Mouse (Mus musculus) fibroblast of lung, adult 2 months (primary cell): Measurements from ENCODE around the gene Ppp1r9b.
"Not testable (repeated sequence)": the region's sequence is repeated elsewhere in the genome, so short reads cannot be mapped to it uniquely, and the experiment has no call there.

Experiments
- DNase-seq: peaks from one replicate; pipeline ENCODE4 v3.0.0-alpha.2; 2011; ENCODE audit warnings: low read depth

The Ppp1r9b gene

DNA sequence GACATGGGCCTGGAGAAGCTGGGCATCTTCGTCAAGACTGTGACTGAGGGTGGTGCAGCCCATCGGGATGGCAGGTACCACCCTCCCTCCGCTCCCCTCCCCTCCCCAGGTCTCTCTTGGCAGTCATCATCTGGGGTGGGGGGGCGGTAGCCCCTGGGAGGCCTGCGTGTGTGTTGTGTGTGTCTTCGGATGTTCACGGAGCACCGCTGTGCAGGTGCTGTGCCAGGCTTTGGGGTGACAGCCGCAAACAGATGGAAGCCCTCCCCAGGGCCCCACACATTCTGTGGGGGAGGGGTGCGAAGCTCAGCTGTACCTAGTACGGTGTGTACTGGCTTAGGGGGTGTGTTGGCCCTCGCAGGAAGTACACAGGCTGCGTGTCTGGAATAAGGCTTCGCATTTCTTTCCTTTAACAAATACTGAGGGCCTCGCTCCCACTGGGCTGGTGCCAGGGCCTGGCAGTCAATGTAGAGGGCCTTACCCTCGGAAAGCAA, 7.3 kb downstream of the Ppp1r9b start:
- DNase-seq = no peak

DNA sequence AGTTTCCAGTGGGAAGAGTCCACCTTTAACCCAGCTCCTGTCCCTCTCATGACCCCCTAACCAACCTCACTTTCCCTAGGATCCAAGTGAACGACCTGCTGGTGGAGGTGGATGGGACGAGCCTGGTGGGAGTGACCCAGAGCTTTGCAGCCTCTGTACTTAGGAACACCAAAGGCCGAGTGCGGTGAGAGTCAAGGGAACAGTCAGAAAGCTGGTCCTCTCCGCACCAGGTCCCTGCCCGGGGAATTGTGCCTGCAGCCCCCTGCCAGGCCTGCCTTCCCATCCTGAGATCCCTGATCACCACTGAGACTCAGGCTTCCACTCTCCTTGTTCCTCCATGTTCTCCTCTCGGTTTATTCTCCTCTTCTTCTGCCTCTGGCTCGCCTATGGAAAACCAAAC, 9.3 kb downstream of the Ppp1r9b start:
- DNase-seq = no peak

DNA sequence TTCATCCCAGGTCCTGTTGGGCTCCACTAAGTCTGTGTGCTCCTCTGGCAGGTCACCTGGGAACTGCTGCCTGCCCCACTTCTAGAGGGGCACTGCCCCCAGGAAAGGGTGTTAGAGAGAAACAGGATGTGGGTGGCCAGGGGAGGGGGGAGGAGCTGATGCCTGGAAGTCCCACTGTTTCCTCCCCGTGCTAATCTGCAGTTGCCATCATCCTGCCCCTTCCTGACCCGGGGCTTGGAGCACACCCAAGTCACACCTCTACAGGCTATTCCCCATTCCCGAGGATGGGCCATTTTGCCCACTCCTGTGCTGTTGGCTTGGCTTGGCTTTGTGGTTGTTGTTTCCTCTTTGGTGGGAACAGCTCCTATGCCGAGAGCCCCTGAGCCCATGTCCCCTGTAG, 9.7 kb downstream of the Ppp1r9b start:
- no peak for DNase-seq

- DNase-seq = no peak
Measured at GRCm38 (mm10) chr11:95001058-95001457, 10.2 kb downstream of the Ppp1r9b start.

- DNase-seq = no peak
Measured at GRCm38 (mm10) chr11:95001584-95002347, 10.9 kb downstream of the Ppp1r9b start.

DNA sequence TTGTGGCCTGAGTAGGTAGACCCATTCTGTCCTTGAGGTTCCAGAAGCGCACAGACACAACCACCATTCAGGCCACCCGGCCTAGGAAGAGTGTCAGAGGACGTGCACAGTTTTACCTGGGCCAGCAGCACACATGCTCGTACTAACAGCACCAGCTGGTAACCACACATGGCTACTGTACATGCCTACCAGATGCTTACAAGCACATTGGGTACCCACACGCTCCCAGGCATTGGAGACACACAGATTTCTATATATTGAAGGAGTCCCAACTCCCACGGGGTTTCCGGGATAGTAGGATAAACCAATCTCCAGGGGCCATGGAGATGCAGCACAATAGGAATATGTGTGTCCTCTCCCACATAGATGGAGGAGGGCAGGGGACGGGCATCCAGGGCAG, 11.9 kb downstream of the Ppp1r9b start:
- DNase-seq = no peak

- DNase-seq = no peak
Measured at GRCm38 (mm10) chr11:95004136-95004936, 13.5 kb downstream of the Ppp1r9b start.

GRCm38 (mm10) chr11:95004937-95005198, 14.0 kb downstream of the Ppp1r9b start:
- DNase-seq = no peak

- no peak for DNase-seq
Measured at GRCm38 (mm10) chr11:95006038-95006437, 15.2 kb downstream of the Ppp1r9b start.

DNA sequence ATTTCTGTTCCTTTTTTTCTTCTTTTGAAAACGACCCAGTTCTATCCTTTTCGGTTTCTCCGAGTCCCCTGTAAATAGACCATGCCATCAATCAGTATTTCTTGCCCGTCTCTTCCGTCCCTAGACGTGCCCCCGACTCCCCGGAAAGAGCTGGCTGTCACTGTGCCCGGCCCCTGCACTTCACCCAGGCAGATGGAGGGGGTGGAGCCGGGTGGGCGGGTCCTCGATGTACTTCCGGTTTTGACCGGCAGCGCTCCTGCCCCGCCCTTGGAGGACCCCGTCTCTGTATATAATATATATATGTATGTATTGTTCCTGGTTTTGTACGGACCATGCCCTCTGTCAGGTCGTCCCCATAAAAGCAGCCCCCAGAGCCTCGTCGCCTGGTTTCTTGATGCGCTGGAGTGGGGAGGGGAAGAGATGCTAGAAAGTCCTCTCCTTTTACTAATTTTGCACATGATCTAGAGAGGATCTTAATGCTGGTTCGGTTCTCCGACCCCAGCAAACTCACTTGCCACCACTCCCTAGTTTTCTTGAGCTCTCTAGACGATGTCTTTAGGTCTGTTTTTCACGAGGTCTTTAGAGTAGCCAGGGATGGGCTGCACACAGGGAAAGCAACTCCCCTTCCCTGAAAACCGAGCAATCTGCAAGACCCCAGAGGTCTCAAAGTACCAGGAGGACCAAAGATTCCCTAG, 15.8 kb downstream of the Ppp1r9b start:
- no peak for DNase-seq

DNA sequence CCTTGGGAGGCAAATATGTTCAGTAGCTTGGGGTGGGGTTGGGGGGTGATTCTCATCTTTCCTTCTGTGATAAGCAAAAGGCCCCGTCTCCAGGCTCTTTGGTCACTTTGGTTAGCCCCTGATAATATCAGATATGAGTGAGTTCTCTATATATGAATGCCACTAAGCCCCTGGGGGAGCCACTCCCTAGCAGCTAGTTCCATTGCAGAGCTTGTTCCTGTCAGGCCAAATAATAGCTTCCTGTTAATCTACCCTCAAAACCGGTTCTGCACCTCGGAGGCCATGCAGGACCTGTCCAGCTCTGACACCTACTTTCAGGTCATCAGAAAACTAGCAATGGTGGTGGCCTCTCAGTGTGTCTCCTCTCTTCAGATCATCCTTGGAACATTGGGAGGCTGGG, 16.6 kb downstream of the Ppp1r9b start:
- no peak for DNase-seq

DNA sequence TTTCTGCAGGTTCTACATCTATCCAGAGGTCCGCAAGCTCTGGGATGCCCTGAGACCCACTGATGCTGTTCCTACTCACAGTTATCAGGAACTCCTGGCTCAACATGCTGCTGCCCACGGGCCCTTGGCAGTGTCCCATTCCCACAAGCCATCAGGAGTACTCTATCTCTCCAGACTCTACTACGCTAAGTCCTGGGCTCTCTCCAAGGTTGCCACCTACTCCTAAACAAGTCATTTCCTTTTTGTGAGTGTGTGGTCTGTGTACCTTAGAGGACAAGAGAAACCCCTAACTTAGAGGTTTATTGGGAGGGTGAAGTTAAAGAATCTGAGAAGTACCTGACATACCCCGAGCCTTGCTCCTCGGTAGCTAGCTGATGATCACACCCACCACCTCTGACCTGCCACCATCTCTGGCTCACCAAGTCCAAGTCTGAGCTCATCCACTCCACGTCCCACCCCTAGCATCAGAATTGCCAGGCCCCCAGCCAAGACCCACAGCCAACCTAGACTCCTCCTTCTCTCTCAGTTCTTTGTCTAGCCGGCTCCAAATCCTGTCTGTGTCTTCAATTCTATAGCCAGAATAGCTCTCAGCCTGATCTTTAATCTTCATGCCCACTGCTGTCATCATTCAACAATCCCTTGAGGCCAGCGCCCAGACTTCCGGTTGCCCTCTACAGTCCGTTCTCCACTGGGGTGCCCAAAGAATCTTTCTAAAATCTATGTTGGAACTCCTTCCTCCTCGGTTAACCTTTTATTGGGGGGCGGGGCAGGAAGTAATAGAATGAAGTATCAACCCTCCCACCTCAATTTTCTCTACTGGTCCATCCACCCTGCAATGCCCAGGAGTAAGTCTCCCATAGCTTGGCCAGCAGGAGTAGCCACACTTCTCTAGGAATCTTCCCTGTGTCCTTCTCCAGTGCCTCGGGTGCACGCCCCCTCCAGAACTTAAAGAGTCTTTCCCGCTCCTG, 18.1 kb downstream of the Ppp1r9b start:
- no peak for DNase-seq

- DNase-seq = no peak
Measured at GRCm38 (mm10) chr11:95009629-95010014, 18.8 kb downstream of the Ppp1r9b start, which contains the start of gene Samd14. Samd14 (plus strand) TSS chr11:95009879.

GRCm38 (mm10) chr11:95010141-95010739, 19.4 kb downstream of the Ppp1r9b start:
- no peak for DNase-seq

DNA sequence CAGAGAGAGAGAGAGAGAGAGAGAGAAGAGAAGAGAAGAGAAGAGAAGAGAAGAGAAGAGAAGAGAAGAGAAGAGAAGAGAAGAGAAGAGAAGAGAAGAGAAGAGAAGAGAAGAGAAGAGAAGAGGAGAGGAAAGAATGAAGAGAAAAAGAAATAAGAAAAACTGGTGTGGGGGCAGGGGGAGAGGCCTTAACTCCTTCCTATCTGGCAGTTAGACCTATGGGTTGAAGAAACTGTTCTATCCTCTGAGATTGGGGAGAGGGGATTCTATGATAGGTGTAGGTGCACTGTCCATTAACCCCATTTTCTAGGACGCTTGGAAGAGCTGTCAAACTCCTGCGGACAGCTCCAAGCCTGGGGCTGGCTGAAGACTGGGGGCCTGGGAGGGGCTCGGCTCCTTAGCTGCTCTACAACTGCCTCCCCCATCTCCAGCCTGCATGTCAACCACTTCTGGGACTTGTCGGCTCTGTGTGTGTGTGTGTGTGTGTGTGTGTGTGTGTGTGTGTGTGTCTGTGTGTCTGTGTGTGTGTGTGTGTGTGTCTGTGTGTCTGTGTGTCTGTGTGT, 20.1 kb downstream of the Ppp1r9b start:
- not testable (repeated sequence) for DNase-seq

- DNase-seq = no peak
Measured at GRCm38 (mm10) chr11:95011416-95011815, 20.6 kb downstream of the Ppp1r9b start.

DNA sequence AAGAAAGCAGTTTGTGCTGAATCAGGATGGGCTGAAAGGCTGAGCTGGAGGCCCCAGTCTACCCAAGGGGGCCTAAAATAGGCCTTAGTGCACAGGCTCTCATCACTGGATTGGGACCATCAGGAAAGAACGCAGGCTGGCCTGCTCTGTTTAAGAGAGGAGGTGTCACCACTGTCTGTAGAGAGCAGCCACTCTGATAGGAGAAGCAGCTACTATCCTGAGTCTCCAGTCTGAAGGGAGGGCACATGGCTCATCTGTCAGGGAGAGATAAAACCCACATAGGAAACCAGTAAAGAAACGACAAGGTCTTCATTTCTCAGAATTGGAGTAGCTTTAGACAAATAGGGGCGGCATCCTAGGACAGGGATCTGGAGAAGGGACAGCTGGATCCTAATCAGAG, 21.2 kb downstream of the Ppp1r9b start:
- no peak for DNase-seq

DNA sequence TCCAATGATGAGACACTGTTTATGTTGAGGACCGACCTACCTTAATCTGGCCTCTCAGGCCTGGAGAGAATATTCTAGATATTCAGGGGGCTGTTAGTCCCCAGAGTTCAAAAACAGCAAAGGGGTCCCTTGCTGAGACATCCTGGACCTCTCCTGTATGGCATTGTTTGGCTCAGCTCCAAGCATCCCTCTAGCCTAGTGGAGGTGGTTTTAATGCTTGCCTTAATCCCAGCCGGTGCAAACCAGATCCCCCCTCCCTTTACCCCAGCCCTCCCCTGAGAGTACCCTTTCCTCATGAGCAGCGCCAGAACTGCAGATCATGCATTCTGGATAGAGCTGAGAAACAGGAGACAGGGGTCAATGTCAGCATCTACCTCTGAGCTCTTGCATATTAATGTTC, 21.7 kb downstream of the Ppp1r9b start:
- DNase-seq = no peak

DNA sequence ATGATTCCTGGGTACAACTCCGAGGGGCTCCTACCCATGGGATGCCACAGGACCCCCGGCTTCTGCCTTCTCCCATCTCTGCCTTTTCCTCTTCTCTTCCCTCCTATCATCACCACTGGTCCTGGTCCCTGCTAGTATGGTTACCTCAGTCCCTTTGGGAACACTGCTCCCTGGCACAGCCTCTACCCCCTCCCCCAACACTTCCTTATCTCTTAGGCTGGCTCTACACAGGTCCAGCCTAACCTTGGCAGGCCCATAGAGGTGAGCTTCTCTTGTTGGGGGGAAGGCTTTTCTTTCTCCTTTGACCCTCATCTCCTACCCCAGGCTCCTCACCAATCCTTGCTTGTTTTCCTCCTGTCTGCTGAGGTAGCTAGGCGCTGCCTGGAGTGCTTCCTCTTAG, 24.6 kb downstream of the Ppp1r9b start:
- no peak for DNase-seq

- DNase-seq = no peak
Measured at GRCm38 (mm10) chr11:95022237-95022992, 31.6 kb downstream of the Ppp1r9b start.
